Mouse (Mus musculus) heart, postnatal 0 days (tissue): Measurements from ENCODE around the gene Dnajc11. TPM values are rescaled to one million over a fixed set of nuclear protein-coding genes. Genes with fewer than 3 reads are reported as not detected.
A peak's percentile ranks its signal among the peaks of the same experiment; 100 is the strongest.

Experiments
- ATAC-seq: fragments of 200-750 bp; cut with Nextera tagmentation; 2 replicates; pipeline ENCODE4 v1.8.0; 2017; ENCODE audit warnings: low read depth, moderate number of reproducible peaks, moderate library complexity; ENCODE audit not compliant: insufficient read depth
- DNase-seq: peaks from one replicate; pipeline ENCODE4 v3.0.0-alpha.2; 2016; ENCODE audit warnings: low spot score
- H3K27ac ChIP-seq: fragments of 300-500 bp; sonication (generic); 2 replicates; pipeline ENCODE4 v1.5.1; 2014; ENCODE audit warnings: low read depth, mild to moderate bottlenecking
- H3K27me3 ChIP-seq: fragments of 300-500 bp; sonication (generic); 2 replicates; pipeline ENCODE4 v1.6.1; 2014; ENCODE audit warnings: low read length, mixed read lengths; ENCODE audit not compliant: control insufficient read depth, insufficient read depth
- H3K36me3 ChIP-seq: fragments of 300-500 bp; sonication (generic); replicated peaks from 2 replicates; pipeline ENCODE4 v1.6.1; 2014; ENCODE audit warnings: low read length, mixed read lengths; ENCODE audit not compliant: control insufficient read depth, insufficient read depth
- H3K4me1 ChIP-seq: fragments of 300-500 bp; sonication (generic); 2 replicates; pipeline ENCODE4 v1.6.1; 2014; ENCODE audit warnings: antibody characterized with exemption; ENCODE audit not compliant: control insufficient read depth, insufficient read depth
- H3K4me2 ChIP-seq: fragments of 300-500 bp; sonication (generic); 2 replicates; pipeline ENCODE4 v1.6.1; 2014; ENCODE audit warnings: low read depth, mild to moderate bottlenecking, low read length, moderate library complexity
- H3K4me3 ChIP-seq: fragments of 300-500 bp; sonication (generic); 2 replicates; pipeline ENCODE4 v1.5.1; 2014; ENCODE audit warnings: low read depth, low read length
- H3K9ac ChIP-seq: fragments of 300-500 bp; sonication (generic); replicated peaks from 2 replicates; pipeline ENCODE4 v1.6.1; 2014; ENCODE audit warnings: low read depth, low read length, mixed read lengths
- H3K9me3 ChIP-seq: fragments of 300-500 bp; sonication (generic); replicated peaks from 2 replicates; pipeline ENCODE4 v1.6.1; 2016; ENCODE audit warnings: low read length; ENCODE audit not compliant: control insufficient read depth
- CTCF ChIP-seq: IDR thresholded peaks from 2 replicates; pipeline ENCODE4 v1.5.1; 2016; ENCODE audit warnings: antibody characterized with exemption, control low read depth, low read depth
- EP300 ChIP-seq: IDR thresholded peaks from 2 replicates; pipeline ENCODE4 v1.6.1; 2016; ENCODE audit warnings: antibody characterized with exemption, low read depth
- WGBS: fragments of 180-500 bp; shearing (Covaris S2); extraction: QIAGEN DNeasy Blood & Tissue Kit; methylation state at CpG from one replicate; pipeline ENCODE4 v1.1.7; 2014; 5-methylcytosine and 5-hydroxymethylcytosine counted together
- polyA plus RNA-seq: library from polyadenylated mRNA; unstranded; fragments of >200 nt; fragmentation: Nextera tagmentation; extraction: Ambion mirVana; gene quantifications from 2 replicates; pipeline ENCODE4 v1.2.1, GENCODE M21; 2015
- total RNA-seq: library from RNA; depleted of rRNA; stranded (reverse); fragments of >200 nt; gene quantifications from 2 replicates; pipeline ENCODE4 v1.2.3, GENCODE M21; 2014; ENCODE audit warnings: low replicate concordance

The Dnajc11 gene
- total and polyA plus RNA-seq, 2 experiments from 2014 or later = 47.7 to 95.3 TPM

DNA sequence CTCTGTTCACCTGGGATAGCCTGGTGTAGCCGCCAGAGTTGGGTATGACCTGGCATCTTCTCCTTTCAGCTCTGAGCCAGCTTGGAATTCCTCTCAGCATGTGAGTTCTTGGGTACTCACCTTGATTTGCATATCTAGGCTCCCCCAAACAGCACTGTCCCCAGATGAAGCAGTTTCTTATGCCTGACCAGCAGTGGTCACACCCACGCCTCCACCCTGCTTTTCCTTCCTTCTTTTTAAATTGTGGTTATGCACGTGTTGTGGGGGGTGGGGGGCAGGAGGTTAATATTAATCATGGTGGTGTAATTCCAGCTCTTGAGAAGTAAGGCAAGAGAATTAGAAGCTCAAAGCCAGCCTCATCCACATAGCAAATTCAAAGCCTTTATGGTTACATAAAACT, 29.3 kb downstream of the Dnajc11 start:
- DNase-seq (no peak), ATAC-seq (no peak)
- H3K4me1 ChIP-seq = no peaks in the 10 kb centered on the region
- H3K9me3 ChIP-seq = no peaks in the 10 kb centered on the region
- no peak overlapping the region for H3K27ac ChIP-seq
- no peak overlapping the region for H3K9ac ChIP-seq
- WGBS = 84% methylated on average over 3 of the region's 3 CpGs
- no peaks in the 10 kb centered on the region for H3K27me3 ChIP-seq
- peaks cover 66% of the 10 kb centered on the region for H3K36me3 ChIP-seq
- no peak overlapping the region for H3K4me3 ChIP-seq
- TF ChIP-seq EP300 (no peak), CTCF (no peak)
- no peak overlapping the region for H3K4me2 ChIP-seq

DNA sequence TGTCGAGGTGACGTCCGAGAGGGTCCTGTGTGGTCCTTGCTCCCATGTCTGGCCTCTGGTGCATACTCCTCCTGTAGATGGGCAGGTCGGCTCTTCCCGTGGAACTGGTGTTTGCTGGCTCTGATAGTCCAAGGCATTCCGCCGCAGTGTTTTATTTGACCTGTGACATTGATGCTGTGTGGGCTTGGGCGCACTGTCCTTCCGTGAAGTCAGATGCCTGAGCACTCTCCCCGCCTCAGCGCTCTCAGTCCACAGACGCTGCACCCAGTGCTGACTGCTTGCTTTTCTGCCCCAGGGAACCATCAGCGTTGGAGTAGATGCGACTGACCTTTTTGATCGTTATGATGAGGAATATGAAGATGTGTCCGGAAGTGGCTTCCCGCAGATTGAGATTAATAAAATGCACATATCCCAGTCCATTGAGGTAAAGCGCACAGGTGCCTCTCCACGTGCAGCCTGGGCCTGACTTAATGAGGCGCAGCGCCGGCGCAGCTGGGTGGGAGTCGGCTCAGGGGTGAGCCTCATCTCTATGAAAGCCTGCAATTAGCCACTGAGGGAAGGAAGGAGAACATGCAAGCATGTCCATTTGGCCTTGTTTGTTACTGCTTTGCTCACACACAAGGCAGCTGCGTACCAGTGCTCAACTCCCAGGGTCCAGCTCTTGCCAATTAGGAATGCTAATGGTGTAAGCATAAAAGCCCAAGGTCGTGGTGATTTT, 34.9 kb downstream of the Dnajc11 start:
- Histone ChIP-seq H3K36me3 (peaks cover 40% of the 10 kb centered on the region), H3K9ac (no peak overlapping the region), H3K4me1 (no peaks in the 10 kb centered on the region), H3K9me3 (no peaks in the 10 kb centered on the region), H3K27ac (no peak overlapping the region), H3K4me2 (no peak overlapping the region), H3K27me3 (no peaks in the 10 kb centered on the region), H3K4me3 (no peak overlapping the region)
- TF ChIP-seq CTCF (no peak), EP300 (no peak)
- ATAC-seq = no peak
- WGBS = 92% methylated on average over 26 of the region's 26 CpGs
- no peak for DNase-seq

DNA sequence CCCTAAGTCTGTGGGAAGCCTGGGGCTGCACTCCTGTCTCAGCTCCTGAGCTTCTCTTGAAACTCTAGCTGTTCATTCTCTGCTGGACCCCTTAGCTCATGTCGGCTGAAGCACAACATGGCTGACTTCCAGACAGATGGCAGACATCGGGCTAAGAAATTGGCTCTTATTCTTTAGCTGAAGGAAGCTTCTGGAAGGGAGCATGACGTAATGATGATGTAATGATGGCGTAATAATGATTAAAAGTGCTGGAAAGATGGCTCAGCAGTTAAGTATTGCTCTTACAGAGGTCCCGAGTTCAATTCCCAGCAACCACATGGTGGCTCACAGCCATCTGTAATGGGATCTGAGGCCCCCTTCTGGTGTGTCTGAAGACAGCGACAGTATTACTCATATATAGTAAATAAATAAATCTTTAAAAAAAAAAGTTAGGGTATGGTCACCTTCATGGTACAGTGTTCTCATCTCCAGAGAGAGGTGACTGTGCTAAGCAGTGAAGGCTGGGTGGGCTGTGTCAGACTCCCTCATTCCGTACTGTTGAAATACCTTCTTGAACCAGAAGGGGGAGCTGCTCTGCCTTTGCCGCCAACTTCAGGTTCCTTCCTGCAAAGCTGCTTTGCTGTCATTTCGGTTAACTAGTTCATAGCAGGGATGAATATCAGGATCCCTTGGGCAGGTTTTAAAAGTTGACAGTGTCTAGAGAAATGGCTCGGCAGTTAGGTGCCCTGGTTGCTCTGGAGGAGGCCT, 38.9 kb downstream of the Dnajc11 start:
- H3K4me1 ChIP-seq = no peaks in the 10 kb centered on the region
- H3K36me3 ChIP-seq = peaks cover 49% of the 10 kb centered on the region
- no peak for DNase-seq
- ATAC-seq = no peak
- H3K4me3 ChIP-seq = no peak overlapping the region
- no peaks in the 10 kb centered on the region for H3K9me3 ChIP-seq
- H3K27ac ChIP-seq = no peak overlapping the region
- WGBS = 69% methylated on average over 10 of the region's 10 CpGs
- no peaks in the 10 kb centered on the region for H3K27me3 ChIP-seq
- TF ChIP-seq EP300 (no peak), CTCF (peak; percentile 61)
- H3K9ac ChIP-seq = no peak overlapping the region
- H3K4me2 ChIP-seq = no peak overlapping the region

DNA sequence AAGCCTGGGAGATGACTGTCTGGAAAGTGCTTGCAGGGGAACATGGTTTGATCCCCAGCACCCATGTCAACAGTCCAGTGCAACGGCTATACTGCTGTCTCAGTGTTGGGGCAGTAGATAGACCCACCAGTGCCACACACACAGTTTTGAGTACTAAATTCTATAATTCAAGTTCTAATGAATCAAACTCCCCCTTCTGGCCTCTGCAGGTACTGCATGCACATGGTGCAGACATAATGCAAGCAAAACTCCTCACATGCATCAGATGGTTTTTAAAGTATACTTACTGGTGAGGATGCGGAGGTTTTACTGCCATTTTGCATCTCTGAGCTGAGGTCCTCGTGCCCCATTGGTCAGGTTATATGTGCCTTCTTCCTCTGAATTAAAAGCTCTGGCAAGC, 42.0 kb downstream of the Dnajc11 start:
- peaks cover 50% of the 10 kb centered on the region for H3K36me3 ChIP-seq
- no peaks in the 10 kb centered on the region for H3K4me1 ChIP-seq
- DNase-seq (no peak), ATAC-seq (no peak)
- H3K27me3 ChIP-seq = no peaks in the 10 kb centered on the region
- no peak overlapping the region for H3K4me3 ChIP-seq
- H3K4me2 ChIP-seq = no peak overlapping the region
- no peak overlapping the region for H3K27ac ChIP-seq
- TF ChIP-seq CTCF = peak; percentile 41
- TF ChIP-seq EP300 = no peak
- no peaks in the 10 kb centered on the region for H3K9me3 ChIP-seq
- no peak overlapping the region for H3K9ac ChIP-seq
- 91% methylated on average over 3 of the region's 3 CpGs for WGBS

DNA sequence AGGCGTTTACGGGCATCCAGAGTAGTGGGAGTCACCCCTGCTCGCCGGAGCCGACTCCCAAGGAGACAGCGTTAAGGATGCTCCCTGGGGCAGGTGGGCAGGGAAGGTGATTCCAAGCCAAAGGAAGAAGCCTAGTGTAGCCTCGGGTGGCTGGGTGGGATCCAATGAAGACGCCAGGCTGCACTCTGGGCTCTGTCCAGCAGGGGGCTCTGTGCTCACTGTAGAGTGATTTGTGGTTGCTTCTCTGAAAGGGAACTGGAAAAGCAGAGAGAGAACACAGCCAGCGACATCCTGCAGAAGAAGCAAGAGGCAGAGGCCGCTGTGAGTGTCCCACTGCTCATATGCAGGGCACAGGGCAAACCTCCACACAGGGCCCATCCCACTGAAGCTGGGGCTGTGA, 44.3 kb downstream of the Dnajc11 start:
- Histone ChIP-seq H3K4me1 (no peaks in the 10 kb centered on the region), H3K4me2 (no peak overlapping the region), H3K9ac (no peak overlapping the region), H3K36me3 (peaks cover 56% of the 10 kb centered on the region), H3K4me3 (no peak overlapping the region), H3K27me3 (no peaks in the 10 kb centered on the region), H3K9me3 (no peaks in the 10 kb centered on the region), H3K27ac (no peak overlapping the region)
- no peak for ATAC-seq
- WGBS = 39% methylated on average over 10 of the region's 10 CpGs
- peak; percentile 80 for DNase-seq
- TF ChIP-seq CTCF = peak; percentile 80
- TF ChIP-seq EP300 = no peak
